Mouse (Mus musculus) CD4-positive, CD25-positive, alpha-beta regulatory T cell (primary cell): Measurements from ENCODE around the gene Dcun1d3. TPM values are rescaled to one million over a fixed set of nuclear protein-coding genes. Genes with fewer than 3 reads are reported as not detected.

Experiments
- polyA plus RNA-seq: library from polyadenylated mRNA; unstranded; fragments of 100-300 nt; shearing (Covaris generic); gene quantifications from one replicate; pipeline ENCODE4 v1.2.1, GENCODE M21; 2017

Dcun1d3 gene
- polyA plus RNA-seq = 15.3 TPM

GRCm38 (mm10) chr7:119895639-119896512 is at the start of gene Dcun1d3, which contains the start of gene Lyrm1:
TSS of gene Dcun1d3 (minus strand) at chr7:119896298.
TSS of gene Lyrm1 (plus strand) at chr7:119895861.

Other genes starting within 250 kb of the Dcun1d3 start
- not detected for gene Acsm4, start 206.3 kb downstream of the Dcun1d3 start, polyA plus RNA-seq
- gene Thumpd1, start 175.5 kb downstream of the Dcun1d3 start, polyA plus RNA-seq = 83.6 TPM
- 0.13 TPM for gene Acsm3, start 135.4 kb downstream of the Dcun1d3 start, polyA plus RNA-seq
- 46.5 TPM for gene Rexo5, start 102.3 kb downstream of the Dcun1d3 start, polyA plus RNA-seq
- 11.5 TPM for gene Eri2, start 102.2 kb downstream of the Dcun1d3 start, polyA plus RNA-seq
- gene Lyrm1, start 437 bp downstream of the Dcun1d3 start, polyA plus RNA-seq = 18.5 TPM
- 0.04 TPM for gene Dnah3, start 199.0 kb upstream of the Dcun1d3 start, polyA plus RNA-seq
- gene Tmem159, start 206.1 kb upstream of the Dcun1d3 start, polyA plus RNA-seq = 2.6 TPM
- not detected for gene Zp2, start 249.0 kb upstream of the Dcun1d3 start, polyA plus RNA-seq